Mouse (Mus musculus) embryonic facial prominence, embryonic 14.5 days (tissue): ENCODE data around the gene Frem2. TPM values are rescaled to one million over a fixed set of nuclear protein-coding genes. Genes with fewer than 3 reads are reported as not detected.

Experiments used
- ATAC-seq: fragments of 200-750 bp; cut with Nextera tagmentation; 2 replicates; pipeline ENCODE4 v1.8.0; 2017; ENCODE audit warnings: low read depth, moderate number of reproducible peaks, moderate TSS enrichment
- DNase-seq: peaks from one replicate; pipeline ENCODE4 v3.0.0-alpha.2; 2015; ENCODE audit warnings: low spot score
- H3K27ac ChIP-seq: fragments of 300-500 bp; sonication (generic); replicated peaks from 2 replicates; pipeline ENCODE4 v1.5.1; 2014; ENCODE audit warnings: low read depth, mild to moderate bottlenecking, low read length, moderate library complexity
- H3K27me3 ChIP-seq: fragments of 300-500 bp; sonication (generic); replicated peaks from 2 replicates; pipeline ENCODE4 v1.6.1; 2014; ENCODE audit warnings: low read length; ENCODE audit not compliant: control insufficient read depth, insufficient read depth
- H3K36me3 ChIP-seq: fragments of 300-500 bp; sonication (generic); 2 replicates; pipeline ENCODE4 v1.6.1; 2014; ENCODE audit warnings: low read length, mixed read lengths; ENCODE audit not compliant: control insufficient read depth, insufficient read depth
- H3K4me1 ChIP-seq: fragments of 300-500 bp; sonication (generic); 2 replicates; pipeline ENCODE4 v1.6.1; 2014; ENCODE audit warnings: antibody characterized with exemption, low read length; ENCODE audit not compliant: control insufficient read depth, insufficient read depth
- H3K4me2 ChIP-seq: fragments of 300-500 bp; sonication (generic); 2 replicates; pipeline ENCODE4 v1.6.1; 2014; ENCODE audit warnings: low read depth, mild to moderate bottlenecking, low read length, moderate library complexity, mixed read lengths
- H3K4me3 ChIP-seq: fragments of 300-500 bp; sonication (generic); 2 replicates; pipeline ENCODE4 v1.5.1; 2014; ENCODE audit warnings: low read depth, mild to moderate bottlenecking, low read length
- H3K9ac ChIP-seq: fragments of 300-500 bp; sonication (generic); 2 replicates; pipeline ENCODE4 v1.6.1; 2014; ENCODE audit warnings: low read depth, mild to moderate bottlenecking, low read length, moderate library complexity, mixed read lengths
- H3K9me3 ChIP-seq: fragments of 300-500 bp; sonication (generic); 2 replicates; pipeline ENCODE4 v1.6.1; 2016; ENCODE audit warnings: low read length; ENCODE audit not compliant: control insufficient read depth
- WGBS: fragments of 180-500 bp; shearing (Covaris S2); extraction: QIAGEN DNeasy Blood & Tissue Kit; methylation state at CpG from one replicate; pipeline ENCODE4 v1.1.7; 2014; 5-methylcytosine and 5-hydroxymethylcytosine counted together
- polyA plus RNA-seq: library from polyadenylated mRNA; unstranded; fragments of >200 nt; fragmentation: Nextera tagmentation; extraction: Ambion mirVana; gene quantifications from 2 replicates; pipeline ENCODE4 v1.2.1, GENCODE M21; 2014

The Frem2 gene
- polyA plus RNA-seq, 1 experiment from 2014 or later: 10.6 TPM

GRCm38 (mm10) chr3:53600140-53600539, 57.0 kb downstream of the Frem2 start:
- Histone ChIP-seq H3K27ac (no peak overlapping the region), H3K4me1 (peaks cover 10% of the 10 kb centered on the region)

DNA sequence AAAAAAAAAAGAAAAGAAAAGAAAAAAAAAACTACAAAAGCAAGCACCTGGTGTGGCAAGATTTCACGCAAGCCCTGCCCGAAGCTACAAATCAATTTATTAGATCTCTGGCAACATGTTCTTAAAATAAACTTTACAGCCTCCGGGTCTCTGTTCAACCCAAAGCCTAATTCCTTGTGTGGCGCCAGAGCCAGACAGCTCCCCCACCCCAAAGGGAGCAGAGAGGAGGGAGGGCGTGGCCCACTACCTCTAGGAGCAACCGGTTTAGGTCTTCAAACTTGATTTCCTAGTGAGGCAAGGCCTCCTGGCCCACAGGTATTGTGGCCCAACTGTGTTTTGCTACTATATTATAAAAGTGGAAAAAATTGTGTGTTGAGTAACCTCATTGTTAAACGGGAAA, 57.8 kb downstream of the Frem2 start:
- H3K9ac ChIP-seq: no peak overlapping the region
- ATAC-seq (peak; percentile 60; the same call in 1 of the 2 replicates), DNase-seq (peak; percentile 77)
- no peaks in the 10 kb centered on the region for H3K9me3 ChIP-seq
- H3K27me3 ChIP-seq: no peaks in the 10 kb centered on the region
- peaks cover 10% of the 10 kb centered on the region for H3K4me1 ChIP-seq
- no peak overlapping the region for H3K4me3 ChIP-seq
- no peaks in the 10 kb centered on the region for H3K36me3 ChIP-seq
- H3K27ac ChIP-seq: no peak overlapping the region
- WGBS: 15% methylated on average over 7 of the region's 7 CpGs
- H3K4me2 ChIP-seq: no peak overlapping the region

More at GRCm38 (mm10) chr3:53600140-53600539, 57.0 kb downstream of the Frem2 start:
- Histone ChIP-seq H3K4me3 (no peak overlapping the region), H3K9me3 (peaks cover 5% of the 10 kb centered on the region; the same call in 1 of the 2 replicates), H3K9ac (no peak overlapping the region), H3K36me3 (no peaks in the 10 kb centered on the region), H3K4me2 (no peak overlapping the region), H3K27me3 (no peaks in the 10 kb centered on the region)
- ATAC-seq (no peak), DNase-seq (no peak)
- 32% methylated on average over 4 of the region's 4 CpGs for WGBS

- H3K4me3 ChIP-seq: no peak overlapping the region
- no peaks in the 10 kb centered on the region for H3K9me3 ChIP-seq
- H3K9ac ChIP-seq: no peak overlapping the region
- WGBS: 3% methylated on average over 9 of the region's 9 CpGs
- peak; percentile 70 for DNase-seq
- H3K4me2 ChIP-seq: peak overlapping the region; percentile 36
- H3K36me3 ChIP-seq: no peaks in the 10 kb centered on the region
- ATAC-seq: peak; percentile 64; the same call in 1 of the 2 replicates
- no peaks in the 10 kb centered on the region for H3K27me3 ChIP-seq
- peak overlapping the region; percentile 7 for H3K27ac ChIP-seq
- H3K4me1 ChIP-seq: peaks cover 10% of the 10 kb centered on the region
Measured at GRCm38 (mm10) chr3:53598153-53598800, 58.9 kb downstream of the Frem2 start.

GRCm38 (mm10) chr3:53594471-53594870, 62.7 kb downstream of the Frem2 start:
- DNase-seq (no peak), ATAC-seq (no peak)
- H3K4me1 ChIP-seq: peaks cover 9% of the 10 kb centered on the region
- no peaks in the 10 kb centered on the region for H3K9me3 ChIP-seq
- H3K27ac ChIP-seq: no peak overlapping the region
- no peak overlapping the region for H3K4me2 ChIP-seq
- no peaks in the 10 kb centered on the region for H3K27me3 ChIP-seq
- WGBS: 69% methylated on average over 4 of the region's 4 CpGs
- no peak overlapping the region for H3K9ac ChIP-seq
- H3K4me3 ChIP-seq: no peak overlapping the region
- no peaks in the 10 kb centered on the region for H3K36me3 ChIP-seq

DNA sequence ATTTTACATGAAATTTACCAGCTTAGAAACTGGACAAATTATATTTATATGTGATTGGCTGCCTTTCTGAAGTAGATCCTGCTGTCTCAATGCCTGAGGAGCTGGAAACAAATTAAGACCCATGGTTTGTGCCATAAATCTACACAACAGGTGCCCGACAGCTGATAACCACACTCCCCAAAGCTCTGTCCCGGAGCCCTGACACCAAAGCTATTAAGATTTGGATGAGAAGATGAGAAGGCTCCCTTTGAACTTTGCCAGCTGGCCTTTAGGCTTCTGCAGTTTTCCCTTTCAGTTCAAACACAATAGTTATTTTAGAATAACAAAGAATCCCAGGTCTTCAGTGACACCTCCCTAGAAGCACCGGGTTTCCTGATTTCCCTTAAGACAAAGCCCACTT, 63.4 kb downstream of the Frem2 start:
- Histone ChIP-seq H3K36me3 (no peaks in the 10 kb centered on the region), H3K4me1 (peaks cover 6% of the 10 kb centered on the region), H3K27ac (no peak overlapping the region), H3K27me3 (no peaks in the 10 kb centered on the region), H3K9me3 (no peaks in the 10 kb centered on the region), H3K9ac (no peak overlapping the region), H3K4me3 (no peak overlapping the region), H3K4me2 (no peak overlapping the region)
- ATAC-seq (no peak), DNase-seq (peak; percentile 63)
- WGBS: 21% methylated on average over 3 of the region's 3 CpGs

GRCm38 (mm10) chr3:53592036-53592435, 65.1 kb downstream of the Frem2 start:
- H3K9ac ChIP-seq: no peak overlapping the region
- no peak for DNase-seq
- no peak for ATAC-seq
- WGBS: 96% methylated on average over 7 of the region's 7 CpGs
- H3K4me2 ChIP-seq: no peak overlapping the region
- H3K4me3 ChIP-seq: no peak overlapping the region
- H3K9me3 ChIP-seq: no peaks in the 10 kb centered on the region
- H3K4me1 ChIP-seq: no peaks in the 10 kb centered on the region
- no peak overlapping the region for H3K27ac ChIP-seq
- no peaks in the 10 kb centered on the region for H3K36me3 ChIP-seq
- H3K27me3 ChIP-seq: no peaks in the 10 kb centered on the region

DNA sequence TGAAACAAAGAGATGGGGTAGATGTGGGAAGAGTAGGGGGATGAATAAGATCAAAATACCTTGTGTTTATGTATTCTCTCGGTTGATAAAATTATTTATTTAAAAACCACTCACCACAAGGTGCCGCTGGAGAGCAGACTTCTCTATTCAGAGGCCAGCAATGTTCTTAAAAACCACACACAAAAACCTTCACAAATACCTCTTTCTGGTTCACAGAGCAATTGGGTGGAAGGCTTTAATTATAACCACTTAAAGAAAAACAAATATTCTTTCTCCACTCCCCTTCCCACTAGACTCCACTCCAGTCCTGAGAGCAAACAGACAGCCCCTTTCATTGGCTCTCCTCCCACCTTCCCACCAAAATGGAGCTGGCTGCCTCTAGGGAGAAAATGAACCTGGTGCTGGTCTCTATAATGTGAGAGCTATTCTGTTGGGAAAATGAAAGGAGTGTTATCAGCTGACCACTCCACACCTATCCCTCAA, 67.0 kb downstream of the Frem2 start:
- WGBS: 0% methylated on average over 2 of the region's 2 CpGs
- Histone ChIP-seq H3K27ac (no peak overlapping the region), H3K4me1 (no peaks in the 10 kb centered on the region), H3K9ac (no peak overlapping the region), H3K36me3 (no peaks in the 10 kb centered on the region), H3K27me3 (no peaks in the 10 kb centered on the region), H3K4me2 (no peak overlapping the region), H3K4me3 (no peak overlapping the region), H3K9me3 (no peaks in the 10 kb centered on the region)
- ATAC-seq (peak; percentile 88), DNase-seq (peak; percentile 82)

- no peaks in the 10 kb centered on the region for H3K27me3 ChIP-seq
- ATAC-seq (no peak), DNase-seq (no peak)
- no peaks in the 10 kb centered on the region for H3K4me1 ChIP-seq
- no peaks in the 10 kb centered on the region for H3K36me3 ChIP-seq
- H3K9me3 ChIP-seq: no peaks in the 10 kb centered on the region
- no peak overlapping the region for H3K27ac ChIP-seq
- no peak overlapping the region for H3K9ac ChIP-seq
- no peak overlapping the region for H3K4me2 ChIP-seq
- WGBS: 93% methylated on average over 8 of the region's 8 CpGs
- H3K4me3 ChIP-seq: no peak overlapping the region
Measured at GRCm38 (mm10) chr3:53583248-53583647, 73.9 kb downstream of the Frem2 start.
